Mouse (Mus musculus): Measurements from ENCODE around the gene Gm21943. TPM values are rescaled to one million over a fixed set of nuclear protein-coding genes. Genes with fewer than 3 reads are reported as not detected.
"Not testable (repeated sequence)": the region's sequence is repeated elsewhere in the genome, so short reads cannot be mapped to it uniquely, and the experiment has no call there.

Gene Gm21943
- not detected in 2 replicates for polyA plus RNA-seq (2015; fragmentation: Nextera tagmentation; extraction: Ambion mirVana)

DNA sequence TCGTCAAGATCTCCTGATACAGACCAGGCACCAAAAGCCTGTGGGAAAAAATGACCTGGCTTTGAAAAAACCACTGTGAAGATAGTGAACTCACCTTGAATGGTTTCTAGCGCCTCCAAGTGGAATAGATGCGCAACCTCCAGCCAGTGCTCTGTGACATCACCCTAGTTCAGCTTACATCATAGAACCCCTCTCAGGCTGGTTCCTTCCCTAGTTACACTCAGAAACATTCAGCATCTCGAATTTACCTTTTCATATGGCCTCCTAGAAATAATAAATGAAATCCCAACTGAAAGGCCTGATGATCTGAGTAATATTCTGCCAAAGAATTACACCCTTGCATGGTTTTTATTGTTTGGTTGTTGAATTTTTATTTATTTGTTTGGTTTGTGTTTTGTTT is at the start of gene Gm21943:
Gm21943 (minus strand) TSS at position 101 of the 400 bp plus-strand sequence.
- ATAC-seq; H3K4me1 ChIP-seq (ENCODE audit: insufficient read depth); H3K9ac ChIP-seq (replicated peaks); H3K36me3 ChIP-seq (replicated peaks; ENCODE audit: insufficient read depth, low read length); H3K27me3 ChIP-seq (ENCODE audit: insufficient read depth, low read length); H3K4me2 ChIP-seq (ENCODE audit: low read depth, low read length); H3K27ac ChIP-seq (ENCODE audit: low read depth); H3K4me3 ChIP-seq (ENCODE audit: low read depth, low read length); DNase-seq; H3K9me3 ChIP-seq (ENCODE audit: low read length): not testable (repeated sequence)
- no CpG with 5 or more reads among the region's 4 CpGs for WGBS (ENCODE audit: insufficient replicate concordance)

Other genes starting within 250 kb of the Gm21943 start
- not detected in 2 replicates for gene Gm28961, start 172.0 kb upstream of the Gm21943 start, polyA plus RNA-seq (2015; fragmentation: Nextera tagmentation; extraction: Ambion mirVana)

Data from liver, postnatal 0 days (tissue).